ENCODE assay signal across 8 mouse cellular contexts in genomic region chr10:58652045-58652417, GRCm38 (mm10). TPM values are rescaled to one million over a fixed set of nuclear protein-coding genes. Genes with fewer than 3 reads are reported as not detected.
DNase-seq lines count a peak whose midpoint lies in the region; ATAC-seq and TF ChIP-seq lines count a peak whose summit lies in the region.

No protein-coding gene starts in this region.

- peaks cover 13% of the 10 kb centered on the region for H3K27me3 ChIP-seq in liver, embryonic 13.5 days
- H3K27me3 ChIP-seq in liver, embryonic 11.5 days (replicated peaks; ENCODE audit: control insufficient read depth, insufficient read depth, low read length): peaks cover 9% of the 10 kb centered on the region; the same call in 1 of the 2 replicates
- peaks cover 7% of the 10 kb centered on the region; the same call in 1 of the 2 replicates for H3K27me3 ChIP-seq in forebrain, embryonic 11.5 days (ENCODE audit: control insufficient read depth, insufficient read depth, low read length)
- H3K27me3 ChIP-seq in hindbrain, postnatal 0 days (ENCODE audit: insufficient read depth, low read length): no peaks in the 10 kb centered on the region

- H3K36me3 ChIP-seq in liver, embryonic 13.5 days: no peaks in the 10 kb centered on the region
- H3K36me3 ChIP-seq in liver, embryonic 11.5 days (ENCODE audit: control insufficient read depth, insufficient read depth, low read length): no peaks in the 10 kb centered on the region
- H3K36me3 ChIP-seq in forebrain, embryonic 11.5 days (ENCODE audit: control insufficient read depth, insufficient read depth, low read length): no peaks in the 10 kb centered on the region
- H3K36me3 ChIP-seq in hindbrain, postnatal 0 days (ENCODE audit: insufficient read depth, low read length): no peaks in the 10 kb centered on the region

- H3K9me3 ChIP-seq in liver, embryonic 13.5 days (replicated peaks): no peaks in the 10 kb centered on the region
- H3K9me3 ChIP-seq in liver, embryonic 11.5 days (ENCODE audit: control insufficient read depth, low read length): no peaks in the 10 kb centered on the region
- no peaks in the 10 kb centered on the region; the same call in 1 of the 2 replicates for H3K9me3 ChIP-seq in forebrain, embryonic 11.5 days (ENCODE audit: control insufficient read depth, low read length)
- H3K9me3 ChIP-seq in hindbrain, postnatal 0 days (ENCODE audit: low read length): no peaks in the 10 kb centered on the region

- no peak for ATAC-seq in liver, embryonic 13.5 days (ENCODE audit: low read depth)
- ATAC-seq in liver, embryonic 11.5 days (replicated peaks; ENCODE audit: low FRiP score): no peak
- peak; percentile 76 for ATAC-seq in forebrain, embryonic 11.5 days (replicated peaks; ENCODE audit: low FRiP score)
- ATAC-seq in hindbrain, postnatal 0 days: no peak
- ATAC-seq in activated CD4-positive, CD25-positive, alpha-beta regulatory T cell, adult 4 months: no peak

- peak overlapping the region; percentile 17; the same call in 1 of the 2 replicates for H3K4me2 ChIP-seq in liver, embryonic 13.5 days
- H3K4me2 ChIP-seq in liver, embryonic 11.5 days: no peak overlapping the region
- H3K4me2 ChIP-seq in forebrain, embryonic 11.5 days (ENCODE audit: low read depth, low read length, severe bottlenecking): peak overlapping the region; percentile 48; the same call in 1 of the 2 replicates
- peak overlapping the region; percentile 23; the same call in 1 of the 2 replicates for H3K4me2 ChIP-seq in hindbrain, postnatal 0 days (ENCODE audit: low read depth, low read length)

- H3K27ac ChIP-seq in liver, embryonic 13.5 days: no peak overlapping the region
- H3K27ac ChIP-seq in liver, embryonic 11.5 days (ENCODE audit: low read depth, low read length): no peak overlapping the region
- H3K27ac ChIP-seq in forebrain, embryonic 11.5 days (ENCODE audit: low read depth, low read length): no peak overlapping the region
- no peak overlapping the region for H3K27ac ChIP-seq in hindbrain, postnatal 0 days

- TF ChIP-seq CTCF in hindbrain, postnatal 0 days (IDR thresholded peaks at IDR 0.05; ENCODE audit: low read depth): no peak

- H3K9ac ChIP-seq in liver, embryonic 13.5 days: no peak overlapping the region
- H3K9ac ChIP-seq in liver, embryonic 11.5 days (ENCODE audit: low read depth, low read length): no peak overlapping the region
- no peak overlapping the region for H3K9ac ChIP-seq in forebrain, embryonic 11.5 days (ENCODE audit: low read length)
- H3K9ac ChIP-seq in hindbrain, postnatal 0 days (replicated peaks; ENCODE audit: low read length): no peak overlapping the region; the same call in 1 of the 2 replicates

- H3K4me1 ChIP-seq in liver, embryonic 13.5 days (replicated peaks): peaks cover 5% of the 10 kb centered on the region; the same call in 1 of the 2 replicates
- H3K4me1 ChIP-seq in liver, embryonic 11.5 days (replicated peaks; ENCODE audit: control insufficient read depth, insufficient read depth, low read length): no peaks in the 10 kb centered on the region
- peaks cover 13% of the 10 kb centered on the region for H3K4me1 ChIP-seq in forebrain, embryonic 11.5 days (replicated peaks; ENCODE audit: control insufficient read depth, insufficient read depth, low read length)
- peaks cover 6% of the 10 kb centered on the region; the same call in 1 of the 2 replicates for H3K4me1 ChIP-seq in hindbrain, postnatal 0 days (ENCODE audit: insufficient read depth, low read length)

- H3K4me3 ChIP-seq in liver, embryonic 13.5 days (replicated peaks): no peak overlapping the region
- H3K4me3 ChIP-seq in liver, embryonic 11.5 days (ENCODE audit: low read depth, low read length): no peak overlapping the region
- H3K4me3 ChIP-seq in forebrain, embryonic 11.5 days (ENCODE audit: low read depth, low read length): no peak overlapping the region
- H3K4me3 ChIP-seq in hindbrain, postnatal 0 days (ENCODE audit: low read length): no peak overlapping the region

- WGBS in liver, embryonic 13.5 days (ENCODE audit: insufficient replicate concordance): 6% methylated on average over 9 of the region's 9 CpGs
- WGBS in liver, embryonic 11.5 days: 5% methylated on average over 9 of the region's 9 CpGs
- under 1% methylated on average over 9 of the region's 9 CpGs for WGBS in forebrain, embryonic 11.5 days
- 7% methylated on average over 9 of the region's 9 CpGs for WGBS in hindbrain, postnatal 0 days

- DNase-seq in liver, embryonic 13.5 days: no peak
- no peak for DNase-seq in liver, embryonic 11.5 days (ENCODE audit: low spot score)
- DNase-seq in forebrain, embryonic 11.5 days (ENCODE audit: low spot score): peak; percentile 66
- DNase-seq in hindbrain, postnatal 0 days (ENCODE audit: low spot score): peak; percentile 21
- DNase-seq in retina, embryonic 14.5 days (ENCODE audit: low spot score): peak; percentile 17
- no peak for DNase-seq in adrenal gland, adult 8-10 months
- no peak for DNase-seq in thymus, postnatal 4 days

RNA-seq across cellular contexts. Expression of gene Edar, which starts 23.4 kb away (rescaled TPM):
- polyA plus RNA-seq in liver, embryonic 13.5 days (2015; fragmentation: Nextera tagmentation; extraction: Ambion mirVana): not detected in 2 replicates
- 0.04 TPM in 1 of 2 replicates, not detected in the other for polyA plus RNA-seq in liver, embryonic 11.5 days (2014; fragmentation: Nextera tagmentation; extraction: Ambion mirVana)
- 0.75 and 0.81 TPM in 2 replicates for polyA plus RNA-seq in forebrain, embryonic 11.5 days (2014; fragmentation: Nextera tagmentation; extraction: Ambion mirVana)
- total RNA-seq in hindbrain, postnatal 0 days (2014; rRNA removed): 0.11 and 0.16 TPM in 2 replicates
- polyA plus RNA-seq in hindbrain, postnatal 0 days (2015; fragmentation: Nextera tagmentation; extraction: Ambion mirVana): 0.08 TPM in 2 replicates
- total RNA-seq in adrenal gland, adult 8-10 months (2022): 1 to 10 TPM in 2 of 4 experiments, under 1 TPM in 2; 0.15 to 2.5 (median 1.1) TPM
- under 1 TPM in 1 of 2 experiments, not detected in 1; 0.09 TPM for polyA plus RNA-seq in activated CD4-positive, CD25-positive, alpha-beta regulatory T cell, adult 4 months (2017; shearing (Covaris generic))

Comparison
In these comparisons a context has a peak if more than half of its experiments do, and no peak if none do; other contexts are left out.
1. DNase-seq: peak in forebrain, embryonic 11.5 days (single experiment), hindbrain, postnatal 0 days (single experiment) and retina, embryonic 14.5 days (single experiment); none in liver, embryonic 13.5 days (single experiment), liver, embryonic 11.5 days (single experiment), adrenal gland, adult 8-10 months (single experiment) and thymus, postnatal 4 days (single experiment).